Mouse (Mus musculus): ENCODE data around the gene Gm7792. TPM values are rescaled to one million over a fixed set of nuclear protein-coding genes. Genes with fewer than 3 reads are reported as not detected.

Gene Gm7792
- not detected in 2 replicates for total RNA-seq (2023)

DNA sequence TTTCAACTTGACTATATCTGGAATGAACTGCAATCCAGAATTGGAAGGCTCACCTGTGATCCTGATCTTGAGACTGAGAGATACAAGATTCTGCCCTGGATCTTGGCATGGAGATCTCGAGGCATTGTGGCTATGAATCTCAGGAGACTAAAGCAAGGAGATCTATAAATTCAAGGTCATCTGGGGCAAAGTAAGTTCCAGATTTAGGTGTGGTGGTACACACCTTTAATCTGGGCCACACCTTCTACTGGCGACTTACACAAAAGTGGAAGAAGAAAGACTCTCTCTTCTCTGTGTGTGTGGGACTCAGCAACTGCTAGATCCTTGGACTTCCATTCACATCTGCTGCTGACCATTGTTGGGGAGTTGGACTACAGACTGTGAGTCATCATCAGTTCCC, at the start of gene Gm7792:
Gm7792 (plus strand) TSS at position 301 of the 400 bp plus-strand sequence.

Other genes with a start within 250 kb of the Gm7792 start
- not detected in 2 replicates for gene C87414, start 172.2 kb upstream of the Gm7792 start, total RNA-seq (2023)
- gene Gm16429, start 85.3 kb downstream of the Gm7792 start, total RNA-seq (2023), result not detected in 2 replicates
- gene BC061212, start 226.8 kb downstream of the Gm7792 start, total RNA-seq (2023), result not detected in 2 replicates
- gene Gm6351, start 232.6 kb downstream of the Gm7792 start, total RNA-seq (2023), result not detected in 2 replicates